Mouse (Mus musculus) bone marrow, adult 2 months (tissue): ENCODE results near the gene Cpne1. TPM values are rescaled to one million over a fixed set of nuclear protein-coding genes. Genes with fewer than 3 reads are reported as not detected.

Source experiments
- H3K27ac ChIP-seq: fragments of 200-500 bp; 2 replicates; pipeline ENCODE4 v1.5.1; 2012; ENCODE audit warnings: low read depth, mild to moderate bottlenecking, control low read depth, inconsistent platforms, low read length; ENCODE audit not compliant: control insufficient read depth, poor library complexity, insufficient read depth
- H3K4me1 ChIP-seq: fragments of 200-500 bp; 2 replicates; pipeline ENCODE4 v1.6.1; 2011; ENCODE audit warnings: low read length; ENCODE audit not compliant: control insufficient read depth, insufficient read depth
- H3K4me3 ChIP-seq: fragments of 200-500 bp; replicated peaks from 2 replicates; pipeline ENCODE3; 2011; ENCODE audit warnings: mild to moderate bottlenecking, low read depth, low read length, control low read depth; ENCODE audit not compliant: control insufficient read depth
- CTCF ChIP-seq: fragments of 200-500 bp; IDR thresholded peaks from 2 replicates; pipeline ENCODE4 v1.5.1; 2011; ENCODE audit warnings: low read length, control low read depth; ENCODE audit not compliant: control insufficient read depth, insufficient read depth
- POLR2A ChIP-seq: fragments of 200-500 bp; IDR thresholded peaks from 2 replicates; pipeline ENCODE4 v1.6.1; 2011; ENCODE audit warnings: low read depth, mild to moderate bottlenecking, control low read depth, low read length, borderline replicate concordance; ENCODE audit not compliant: control insufficient read depth
- WGBS: fragments of 180-500 bp; shearing (Covaris S2); methylation state at CpG from one replicate; pipeline ENCODE4 v1.1.7; 2018; 5-methylcytosine and 5-hydroxymethylcytosine counted together
- polyA plus RNA-seq: library from polyadenylated mRNA; stranded (reverse); fragments of >200 nt; gene quantifications from 2 replicates; pipeline ENCODE4 v1.2.4, GENCODE M21; 2011; ENCODE audit warnings: low replicate concordance; ENCODE audit not compliant: missing spikeins, insufficient read depth, insufficient read length

The Cpne1 gene
- polyA plus RNA-seq, 1 experiment, result 10.5 TPM

GRCm38 (mm10) chr2:156073725-156074124 is 38.0 kb downstream of the Cpne1 start:
- no peak overlapping the region for H3K27ac ChIP-seq
- TF ChIP-seq POLR2A (no peak), CTCF (no peak)
- H3K4me1 ChIP-seq, result no peaks in the 10 kb centered on the region
- no peak overlapping the region for H3K4me3 ChIP-seq
- 93% methylated on average over 15 of the region's 15 CpGs for WGBS

- no peak for TF ChIP-seq POLR2A
- TF ChIP-seq CTCF, result no peak
- Histone ChIP-seq H3K4me3 (no peak overlapping the region), H3K27ac (no peak overlapping the region), H3K4me1 (no peaks in the 10 kb centered on the region)
- 93% methylated on average over 10 of the region's 10 CpGs for WGBS
Measured at GRCm38 (mm10) chr2:156071236-156071635, 40.5 kb downstream of the Cpne1 start.

GRCm38 (mm10) chr2:156067916-156068315 is 43.8 kb downstream of the Cpne1 start:
- WGBS, result 87% methylated on average over 10 of the region's 10 CpGs
- no peak overlapping the region for H3K27ac ChIP-seq
- no peaks in the 10 kb centered on the region for H3K4me1 ChIP-seq
- TF ChIP-seq CTCF (no peak), POLR2A (no peak)
- no peak overlapping the region for H3K4me3 ChIP-seq

GRCm38 (mm10) chr2:156066126-156066525 is 45.6 kb downstream of the Cpne1 start:
- WGBS, result 52% methylated on average over 10 of the region's 10 CpGs
- TF ChIP-seq POLR2A, result no peak
- TF ChIP-seq CTCF, result no peak
- Histone ChIP-seq H3K4me1 (no peaks in the 10 kb centered on the region), H3K4me3 (peak overlapping the region; percentile 70), H3K27ac (no peak overlapping the region; the same call in 1 of the 2 replicates)

GRCm38 (mm10) chr2:156065099-156066041 is 46.4 kb downstream of the Cpne1 start, which contains the start of gene Spag4:
Gene Spag4 (plus strand): TSS chr2:156065175.
- Histone ChIP-seq H3K27ac (peak within 1 kb of the TSS; percentile 45; the same call in 1 of the 2 replicates), H3K4me3 (peak within 1 kb of the TSS; percentile 70), H3K4me1 (no peaks in the 10 kb centered on the region)
- under 1% methylated on average over 72 of the region's 81 CpGs for WGBS
- TF ChIP-seq CTCF, result no peak
- TF ChIP-seq POLR2A, result no peak

GRCm38 (mm10) chr2:156052816-156053215 is 58.9 kb downstream of the Cpne1 start, which contains the start of gene Fer1l4:
Gene Fer1l4 (minus strand): TSS chr2:156052947.
- TF ChIP-seq CTCF, result no peak
- TF ChIP-seq POLR2A, result no peak
- 79% methylated on average over 9 of the region's 9 CpGs for WGBS
- no peaks in the 10 kb centered on the region for H3K4me1 ChIP-seq
- no peak within 1 kb of the TSS for H3K4me3 ChIP-seq
- no peak within 1 kb of the TSS for H3K27ac ChIP-seq

- Histone ChIP-seq H3K4me1 (no peaks in the 10 kb centered on the region), H3K4me3 (no peak overlapping the region), H3K27ac (no peak overlapping the region)
- WGBS, result 17% methylated on average over 19 of the region's 19 CpGs
- TF ChIP-seq POLR2A, result no peak
- TF ChIP-seq CTCF, result no peak
Measured at GRCm38 (mm10) chr2:156047929-156048328, 63.8 kb downstream of the Cpne1 start.

- Histone ChIP-seq H3K4me3 (no peak overlapping the region), H3K27ac (no peak overlapping the region), H3K4me1 (no peaks in the 10 kb centered on the region)
- WGBS, result 46% methylated on average over 8 of the region's 8 CpGs
- TF ChIP-seq POLR2A, result no peak
Measured at GRCm38 (mm10) chr2:156042903-156043302, 68.9 kb downstream of the Cpne1 start.

- 79% methylated on average over 3 of the region's 3 CpGs for WGBS
- TF ChIP-seq POLR2A (no peak), CTCF (no peak)
- H3K27ac ChIP-seq, result no peak overlapping the region
- H3K4me3 ChIP-seq, result no peak overlapping the region
- no peaks in the 10 kb centered on the region for H3K4me1 ChIP-seq
Measured at GRCm38 (mm10) chr2:156039390-156039789, 72.4 kb downstream of the Cpne1 start.
